Mouse (Mus musculus): ENCODE results near the gene Thada. TPM values are rescaled to one million over a fixed set of nuclear protein-coding genes. Genes with fewer than 3 reads are reported as not detected.

Gene Thada
- polyA plus RNA-seq, 1 experiment from 2014 or later: 8.9 TPM

DNA sequence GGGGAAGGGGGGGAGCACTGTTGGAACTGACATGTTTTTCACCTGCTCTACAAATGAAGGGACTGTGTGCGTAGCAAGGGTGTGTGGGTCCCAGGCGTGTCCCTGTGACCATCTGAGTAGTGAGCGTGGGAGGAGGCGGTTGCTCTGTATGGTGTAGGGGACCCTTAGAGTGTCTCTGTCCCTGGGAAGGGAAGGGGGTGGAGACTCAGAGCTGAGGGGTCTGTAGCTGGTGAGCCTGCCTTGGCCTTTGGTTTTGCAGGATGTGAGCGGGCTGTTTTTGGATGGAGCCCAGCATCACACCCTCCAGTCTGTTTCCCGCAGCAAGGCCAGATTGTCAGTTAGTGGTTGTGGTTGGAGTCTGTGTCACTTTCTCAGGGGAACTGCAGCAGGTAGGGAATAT, 324.3 kb downstream of the Thada start:
- H3K9me3 ChIP-seq (replicated peaks; ENCODE audit: control insufficient read depth, low read length): no peaks in the 10 kb centered on the region
- no peak overlapping the region for H3K4me2 ChIP-seq
- H3K4me1 ChIP-seq (ENCODE audit: control insufficient read depth, insufficient read depth, low read length): peaks cover 44% of the 10 kb centered on the region
- H3K9ac ChIP-seq (ENCODE audit: low read depth, low read length): no peak overlapping the region
- no peak; the same call in 1 of the 2 replicates for ATAC-seq (replicated peaks; ENCODE audit: insufficient number of reproducible peaks, low FRiP score, low TSS enrichment)
- no peaks in the 10 kb centered on the region for H3K36me3 ChIP-seq (ENCODE audit: control insufficient read depth, insufficient read depth, low read length)
- 78% methylated on average over 6 of the region's 6 CpGs for WGBS (ENCODE audit: insufficient replicate concordance)
- no peaks in the 10 kb centered on the region for H3K27me3 ChIP-seq (ENCODE audit: control insufficient read depth, insufficient read depth, low read length)
- H3K4me3 ChIP-seq (ENCODE audit: low read depth, low read length): no peak overlapping the region
- H3K27ac ChIP-seq (ENCODE audit: low read depth, low read length): peak overlapping the region; percentile 72

GRCm38 (mm10) chr17:84140822-84141507, 325.0 kb downstream of the Thada start:
- Histone ChIP-seq H3K36me3 (ENCODE audit: control insufficient read depth, insufficient read depth, low read length) (no peaks in the 10 kb centered on the region), H3K9ac (ENCODE audit: low read depth, low read length) (no peak overlapping the region), H3K4me1 (ENCODE audit: control insufficient read depth, insufficient read depth, low read length) (peaks cover 40% of the 10 kb centered on the region), H3K4me3 (ENCODE audit: low read depth, low read length) (no peak overlapping the region), H3K27ac (ENCODE audit: low read depth, low read length) (peak overlapping the region; percentile 72), H3K9me3 (replicated peaks; ENCODE audit: control insufficient read depth, low read length) (no peaks in the 10 kb centered on the region), H3K27me3 (ENCODE audit: control insufficient read depth, insufficient read depth, low read length) (no peaks in the 10 kb centered on the region), H3K4me2 (no peak overlapping the region)
- ATAC-seq (replicated peaks; ENCODE audit: insufficient number of reproducible peaks, low FRiP score, low TSS enrichment): no peak
- WGBS (ENCODE audit: insufficient replicate concordance): 45% methylated on average over 10 of the region's 10 CpGs

Other genes starting within 250 kb of the Thada start
- gene Plekhh2, start 45.7 kb upstream of the Thada start, polyA plus RNA-seq (2014; fragmentation: Nextera tagmentation; extraction: Ambion mirVana): 3.2 and 4.2 TPM in 2 replicates
- 11.9 and 12.8 TPM in 2 replicates for gene Dync2li1, start 160.3 kb upstream of the Thada start, polyA plus RNA-seq (2014; fragmentation: Nextera tagmentation; extraction: Ambion mirVana)
- gene Abcg8, start 210.1 kb upstream of the Thada start, polyA plus RNA-seq (2014; fragmentation: Nextera tagmentation; extraction: Ambion mirVana): not detected in 2 replicates
- 0.43 and 0.99 TPM in 2 replicates for gene Abcg5, start 216.8 kb upstream of the Thada start, polyA plus RNA-seq (2014; fragmentation: Nextera tagmentation; extraction: Ambion mirVana)